In genomic region chr7:4911561-4911960, GRCm38 (mm10) we compare ENCODE assay signal across 9 mouse cellular contexts. TPM values are rescaled to one million over a fixed set of nuclear protein-coding genes. Genes with fewer than 3 reads are reported as not detected.
A peak's percentile ranks its signal among the peaks of the same experiment; 100 is the strongest.
DNase-seq lines count a peak whose midpoint lies in the region; ATAC-seq and TF ChIP-seq lines count a peak whose summit lies in the region.
"Had no signal": no experiment of that assay in that cellular context is flagged by ENCODE, and none has a peak within 500 bp of the region (broad histone marks: within the 10 kb centered on the region; RNA-seq: fewer than 3 reads in every experiment).

No protein-coding gene starts in this region.

- WGBS in embryonic facial prominence, embryonic 14.5 days: 22% methylated on average over 9 of the region's 9 CpGs
- 36% methylated on average over 9 of the region's 9 CpGs for WGBS in midbrain, postnatal 0 days

- H3K9ac ChIP-seq in embryonic facial prominence, embryonic 14.5 days (ENCODE audit: low read depth, low read length): no peak overlapping the region
- H3K9ac ChIP-seq in midbrain, postnatal 0 days (replicated peaks; ENCODE audit: low read length, poor library complexity, severe bottlenecking): no peak overlapping the region

- ATAC-seq in embryonic facial prominence, embryonic 14.5 days (ENCODE audit: low read depth): no peak
- no peak for ATAC-seq in midbrain, postnatal 0 days (ENCODE audit: low FRiP score)
- ATAC-seq in megakaryocyte, adult 5-6 weeks (ENCODE audit: poor library complexity, severe bottlenecking): no peak

- H3K4me1 ChIP-seq in embryonic facial prominence, embryonic 14.5 days (ENCODE audit: control insufficient read depth, insufficient read depth, low read length): peaks cover 10% of the 10 kb centered on the region
- H3K4me1 ChIP-seq in midbrain, postnatal 0 days (ENCODE audit: insufficient read depth, low read length): 0 out of 2 replicates have a peak, but pooled peaks cover 3% of the 10 kb centered on the region

- H3K27me3 ChIP-seq in embryonic facial prominence, embryonic 14.5 days (replicated peaks; ENCODE audit: control insufficient read depth, insufficient read depth, low read length): no peaks in the 10 kb centered on the region
- H3K27me3 ChIP-seq in midbrain, postnatal 0 days (ENCODE audit: insufficient read depth, low read length): no peaks in the 10 kb centered on the region

- peak; percentile 61 for TF ChIP-seq CTCF in midbrain, postnatal 0 days (IDR thresholded peaks at IDR 0.05)

- 0 out of 2 replicates have a peak overlapping the region, but pooled peaks have one; percentile 1 for H3K27ac ChIP-seq in embryonic facial prominence, embryonic 14.5 days (replicated peaks; ENCODE audit: low read depth, low read length)
- no peak overlapping the region for H3K27ac ChIP-seq in midbrain, postnatal 0 days (ENCODE audit: low read depth, low read length)

- H3K4me3 ChIP-seq in embryonic facial prominence, embryonic 14.5 days (ENCODE audit: low read depth, low read length): no peak overlapping the region
- H3K4me3 ChIP-seq in midbrain, postnatal 0 days (ENCODE audit: low read depth, low read length): no peak overlapping the region; the same call in 1 of the 2 replicates

- H3K9me3 ChIP-seq in embryonic facial prominence, embryonic 14.5 days (ENCODE audit: control insufficient read depth, low read length): no peaks in the 10 kb centered on the region
- no peaks in the 10 kb centered on the region for H3K9me3 ChIP-seq in midbrain, postnatal 0 days (ENCODE audit: low read length)

- no peaks in the 10 kb centered on the region for H3K36me3 ChIP-seq in embryonic facial prominence, embryonic 14.5 days (ENCODE audit: control insufficient read depth, insufficient read depth, low read length)
- H3K36me3 ChIP-seq in midbrain, postnatal 0 days (ENCODE audit: insufficient read depth, low read length): no peaks in the 10 kb centered on the region

- no peak overlapping the region for H3K4me2 ChIP-seq in embryonic facial prominence, embryonic 14.5 days (ENCODE audit: low read depth, low read length)
- H3K4me2 ChIP-seq in midbrain, postnatal 0 days (ENCODE audit: low read depth, low read length, poor library complexity, severe bottlenecking): 0 out of 2 replicates have a peak overlapping the region, but pooled peaks have one; percentile 12

- intact Hi-C loops in heart, postnatal 25 days (cut with DNase I): loop anchor here (1.0 kb wide), 2 partner anchors 29 to 48 kb away; no protein-coding TSS in a partner anchor

- DNase-seq in heart, adult 11 months: peak; percentile 93
- no peak for DNase-seq in heart, postnatal 25 days (ENCODE audit: low spot score)
- peak; percentile 57 for DNase-seq in urinary bladder, postnatal 25 days (ENCODE audit: low spot score)
- no peak for DNase-seq in urinary bladder, adult 2 months (ENCODE audit: low spot score)
- peak; percentile 52 for DNase-seq in embryonic facial prominence, embryonic 14.5 days (ENCODE audit: low spot score)
- DNase-seq in kidney, postnatal 36 days: peak; percentile 47 to 86
- DNase-seq in midbrain, postnatal 0 days (ENCODE audit: low spot score): peak; percentile 72

RNA-seq across cellular contexts. Expression of gene Zfp628, which starts 3.5 kb away (rescaled TPM):
- total RNA-seq in heart, postnatal 25 days (2021): 1 to 10 TPM; 7.9 to 8.1 TPM
- polyA plus RNA-seq in urinary bladder, adult 2 months (2012; rRNA removed): 7.7 and 10.1 TPM in 2 replicates
- polyA plus RNA-seq in embryonic facial prominence, embryonic 14.5 days (2014; fragmentation: Nextera tagmentation; extraction: Ambion mirVana): 3.7 and 4.0 TPM in 2 replicates
- 10.6 and 12.3 TPM in 2 replicates for total RNA-seq in midbrain, postnatal 0 days (2014; rRNA removed)
- polyA plus RNA-seq in midbrain, postnatal 0 days (2015; fragmentation: Nextera tagmentation; extraction: Ambion mirVana): 5.1 and 5.6 TPM in 2 replicates
- total RNA-seq in megakaryocyte, adult 5-6 weeks (2015): 6.7 and 7.3 TPM in 2 replicates
- total RNA-seq in megakaryocyte, adult 5-6 weeks (2017): 1.9 and 3.0 TPM in 2 replicates

RNA-seq across cellular contexts. Expression of gene Gm36210, which starts 5.2 kb away (rescaled TPM):
- total RNA-seq in heart, postnatal 25 days (2021): not detected
- 0.15 and 0.22 TPM in 2 replicates for polyA plus RNA-seq in urinary bladder, adult 2 months (2012; rRNA removed)
- 0.35 TPM in 1 of 2 replicates, not detected in the other for polyA plus RNA-seq in embryonic facial prominence, embryonic 14.5 days (2014; fragmentation: Nextera tagmentation; extraction: Ambion mirVana)
- 0.57 TPM in 1 of 2 replicates, not detected in the other for total RNA-seq in midbrain, postnatal 0 days (2014; rRNA removed)
- polyA plus RNA-seq in midbrain, postnatal 0 days (2015; fragmentation: Nextera tagmentation; extraction: Ambion mirVana): 0.32 and 0.43 TPM in 2 replicates
- total RNA-seq in megakaryocyte, adult 5-6 weeks (2015): not detected in 2 replicates
- total RNA-seq in megakaryocyte, adult 5-6 weeks (2017): not detected in 2 replicates
- total RNA-seq: hematopoietic stem cell, adult 5-6 weeks had no signal

RNA-seq across cellular contexts. Expression of gene Nat14, which starts 10.3 kb away (rescaled TPM):
- total RNA-seq in heart, postnatal 25 days (2021): 1 to 10 TPM; 3.8 to 5.4 TPM
- 10.6 and 14.1 TPM in 2 replicates for polyA plus RNA-seq in urinary bladder, adult 2 months (2012; rRNA removed)
- 1.9 and 2.6 TPM in 2 replicates for polyA plus RNA-seq in embryonic facial prominence, embryonic 14.5 days (2014; fragmentation: Nextera tagmentation; extraction: Ambion mirVana)
- 44.8 and 49.7 TPM in 2 replicates for total RNA-seq in midbrain, postnatal 0 days (2014; rRNA removed)
- polyA plus RNA-seq in midbrain, postnatal 0 days (2015; fragmentation: Nextera tagmentation; extraction: Ambion mirVana): 33.2 and 35.9 TPM in 2 replicates
- total RNA-seq in megakaryocyte, adult 5-6 weeks (2015): 0.13 and 0.82 TPM in 2 replicates
- total RNA-seq in megakaryocyte, adult 5-6 weeks (2017): 0.11 and 1.1 TPM in 2 replicates
- total RNA-seq: hematopoietic stem cell, adult 5-6 weeks had no signal

RNA-seq across cellular contexts. Expression of gene Ssc5d, which starts 14.0 kb away (rescaled TPM):
- 1 to 10 TPM; 3.8 to 4.3 TPM for total RNA-seq in heart, postnatal 25 days (2021)
- 10.5 and 12.9 TPM in 2 replicates for polyA plus RNA-seq in urinary bladder, adult 2 months (2012; rRNA removed)
- polyA plus RNA-seq in embryonic facial prominence, embryonic 14.5 days (2014; fragmentation: Nextera tagmentation; extraction: Ambion mirVana): 8.1 and 8.7 TPM in 2 replicates
- total RNA-seq in midbrain, postnatal 0 days (2014; rRNA removed): 1.9 and 3.4 TPM in 2 replicates
- 1.2 and 1.6 TPM in 2 replicates for polyA plus RNA-seq in midbrain, postnatal 0 days (2015; fragmentation: Nextera tagmentation; extraction: Ambion mirVana)
- not detected in 2 replicates for total RNA-seq in megakaryocyte, adult 5-6 weeks (2015)
- 0.04 TPM in 1 of 2 replicates, not detected in the other for total RNA-seq in megakaryocyte, adult 5-6 weeks (2017)
- total RNA-seq: hematopoietic stem cell, adult 5-6 weeks had no signal

RNA-seq across cellular contexts. Expression of gene Isoc2a, which starts 34.6 kb away (rescaled TPM):
- 10 to 100 TPM; 40.5 to 44.4 TPM for total RNA-seq in heart, postnatal 25 days (2021)
- polyA plus RNA-seq in urinary bladder, adult 2 months (2012; rRNA removed): 17.1 and 21.3 TPM in 2 replicates
- 1.3 and 1.6 TPM in 2 replicates for polyA plus RNA-seq in embryonic facial prominence, embryonic 14.5 days (2014; fragmentation: Nextera tagmentation; extraction: Ambion mirVana)
- 5.8 and 7.7 TPM in 2 replicates for total RNA-seq in midbrain, postnatal 0 days (2014; rRNA removed)
- 0.38 and 0.52 TPM in 2 replicates for polyA plus RNA-seq in midbrain, postnatal 0 days (2015; fragmentation: Nextera tagmentation; extraction: Ambion mirVana)
- total RNA-seq in megakaryocyte, adult 5-6 weeks (2015): 2.3 and 3.0 TPM in 2 replicates
- total RNA-seq in megakaryocyte, adult 5-6 weeks (2017): 5.0 TPM in 2 replicates

Comparison
In these comparisons a context has a peak if more than half of its experiments do, and no peak if none do; other contexts are left out.
1. DNase-seq: peak in heart, adult 11 months (single experiment), urinary bladder, postnatal 25 days (single experiment), embryonic facial prominence, embryonic 14.5 days (single experiment), kidney, postnatal 36 days (2 of 2) and midbrain, postnatal 0 days (single experiment); none in heart, postnatal 25 days (single experiment) and urinary bladder, adult 2 months (single experiment).